ENCODE assay signal across 13 mouse cellular contexts in genomic region chr1:162225621-162226147, GRCm38 (mm10).
DNase-seq lines count a peak whose midpoint lies in the region; ATAC-seq lines count a peak whose summit lies in the region.
"Had no signal": no experiment of that assay in that cellular context is flagged by ENCODE, and none has a peak within 500 bp of the region (broad histone marks: within the 10 kb centered on the region; RNA-seq: fewer than 3 reads in every experiment).

No protein-coding gene starts in this region.

- no peak overlapping the region for H3K4me3 ChIP-seq in kidney, embryonic 14.5 days (ENCODE audit: low read length)
- H3K4me3 ChIP-seq in embryonic facial prominence, embryonic 10.5 days, result no peak overlapping the region
- H3K4me3 ChIP-seq in limb, embryonic 11.5 days (ENCODE audit: low read depth, low read length), result no peak overlapping the region
- H3K4me3 ChIP-seq: erythroblast, embryonic 14.5 days; midbrain, embryonic 15.5 days had no signal

- no peaks in the 10 kb centered on the region for H3K4me1 ChIP-seq in kidney, embryonic 14.5 days (ENCODE audit: control insufficient read depth, insufficient read depth, low read length)
- peaks cover 17% of the 10 kb centered on the region for H3K4me1 ChIP-seq in embryonic facial prominence, embryonic 10.5 days
- peaks cover 5% of the 10 kb centered on the region; the same call in 1 of the 2 replicates for H3K4me1 ChIP-seq in limb, embryonic 11.5 days (ENCODE audit: control insufficient read depth, insufficient read depth, low read length)
- H3K4me1 ChIP-seq: midbrain, embryonic 15.5 days had no signal

- H3K36me3 ChIP-seq in kidney, embryonic 14.5 days (ENCODE audit: control insufficient read depth, insufficient read depth, low read length), result no peaks in the 10 kb centered on the region; the same call in 1 of the 2 replicates
- H3K36me3 ChIP-seq in embryonic facial prominence, embryonic 10.5 days (replicated peaks), result peaks cover 8% of the 10 kb centered on the region
- peaks cover 2% of the 10 kb centered on the region; the same call in 1 of the 2 replicates for H3K36me3 ChIP-seq in limb, embryonic 11.5 days (ENCODE audit: control insufficient read depth, insufficient read depth, low read length)
- H3K36me3 ChIP-seq: midbrain, embryonic 15.5 days had no signal

- DNase-seq in embryo, embryonic 10.5 days (ENCODE audit: low spot score), result peak; percentile 42
- no peak for DNase-seq in embryo, embryonic 10 days (ENCODE audit: low spot score)
- DNase-seq in kidney, adult 18-20 months, result no peak
- peak; percentile 50 for DNase-seq in embryonic facial prominence, embryonic 10.5 days (ENCODE audit: low spot score)
- DNase-seq in limb, embryonic 11.5 days (ENCODE audit: low spot score), result peak; percentile 77
- DNase-seq in thymus, postnatal 14 days, result no peak
- DNase-seq in left cerebral cortex, adult 11 months (ENCODE audit: low spot score), result no peak
- DNase-seq: adrenal gland, adult 2 months; lung, postnatal 10 days had no signal

- no peak overlapping the region for H3K4me2 ChIP-seq in kidney, embryonic 14.5 days (replicated peaks; ENCODE audit: low read depth, low read length)
- H3K4me2 ChIP-seq in limb, embryonic 11.5 days (ENCODE audit: low read depth, severe bottlenecking), result no peak overlapping the region
- H3K4me2 ChIP-seq: midbrain, embryonic 15.5 days had no signal

- no peaks in the 10 kb centered on the region for H3K9me3 ChIP-seq in kidney, embryonic 14.5 days (ENCODE audit: control insufficient read depth, low read length)
- H3K9me3 ChIP-seq in embryonic facial prominence, embryonic 10.5 days, result no peaks in the 10 kb centered on the region
- H3K9me3 ChIP-seq in limb, embryonic 11.5 days (ENCODE audit: control insufficient read depth, low read length), result no peaks in the 10 kb centered on the region
- H3K9me3 ChIP-seq: midbrain, embryonic 15.5 days had no signal

- H3K27ac ChIP-seq in kidney, embryonic 14.5 days (ENCODE audit: low read depth, low read length), result peak overlapping the region; percentile 63; the same call in 1 of the 2 replicates
- peak overlapping the region; percentile 75 for H3K27ac ChIP-seq in embryonic facial prominence, embryonic 10.5 days (replicated peaks)
- H3K27ac ChIP-seq in limb, embryonic 11.5 days (replicated peaks; ENCODE audit: low read depth, low read length), result peak overlapping the region; percentile 1; the same call in 1 of the 2 replicates
- H3K27ac ChIP-seq: hindbrain, postnatal 0 days; midbrain, embryonic 15.5 days had no signal

- 57% methylated on average over 7 of the region's 7 CpGs for WGBS in kidney, embryonic 14.5 days
- WGBS in embryonic facial prominence, embryonic 10.5 days, result 64% methylated on average over 7 of the region's 7 CpGs
- 60% methylated on average over 7 of the region's 7 CpGs for WGBS in limb, embryonic 11.5 days

- no peak overlapping the region for H3K9ac ChIP-seq in kidney, embryonic 14.5 days (ENCODE audit: low read depth, low read length)
- H3K9ac ChIP-seq in limb, embryonic 11.5 days (ENCODE audit: low read length), result 0 out of 2 replicates have a peak overlapping the region, but pooled peaks have one; percentile 13
- H3K9ac ChIP-seq: midbrain, embryonic 15.5 days had no signal

- ATAC-seq in kidney, embryonic 14.5 days (ENCODE audit: low FRiP score, low TSS enrichment), result peak; percentile 41; the same call in 1 of the 2 replicates
- peak; percentile 28 for ATAC-seq in limb, embryonic 11.5 days (ENCODE audit: insufficient number of reproducible peaks, low FRiP score, low TSS enrichment, low read depth)
- ATAC-seq: hindbrain, postnatal 0 days; midbrain, embryonic 15.5 days had no signal

- H3K27me3 ChIP-seq in kidney, embryonic 14.5 days (ENCODE audit: control insufficient read depth, insufficient read depth, low read length), result no peaks in the 10 kb centered on the region
- H3K27me3 ChIP-seq in embryonic facial prominence, embryonic 10.5 days (replicated peaks; ENCODE audit: low read depth, poor library complexity, severe bottlenecking), result no peaks in the 10 kb centered on the region
- no peaks in the 10 kb centered on the region for H3K27me3 ChIP-seq in limb, embryonic 11.5 days (ENCODE audit: control insufficient read depth, insufficient read depth, low read length)
- H3K27me3 ChIP-seq: midbrain, embryonic 15.5 days had no signal

Comparison
In these comparisons a context has a peak if more than half of its experiments do, and no peak if none do; other contexts are left out.
1. DNase-seq: peak in embryo, embryonic 10.5 days (single experiment), embryonic facial prominence, embryonic 10.5 days (single experiment) and limb, embryonic 11.5 days (single experiment); none in embryo, embryonic 10 days (single experiment), kidney, adult 18-20 months (single experiment), thymus, postnatal 14 days (single experiment) and left cerebral cortex, adult 11 months (single experiment).
2. H3K27ac ChIP-seq: peak in every context shown above with its lines; median percentile 75 in embryonic facial prominence, embryonic 10.5 days; 63 in kidney, embryonic 14.5 days; 1 in limb, embryonic 11.5 days.